Mouse (Mus musculus) heart, postnatal 36 days (tissue): ENCODE data around the gene Ogfrl1. TPM values are rescaled to one million over a fixed set of nuclear protein-coding genes. Genes with fewer than 3 reads are reported as not detected.

ENCODE experiments used
- DNase-seq, 2 experiments: peaks; one replicate each; pipeline ENCODE4 v3.0.0; 2021 to 2022
- intact Hi-C: fragments of 180-260 bp; cut with DNase I; formaldehyde crosslinking; loops from one replicate; pipeline ENCODE4 v1.15.1; 2025
- total RNA-seq, 2 experiments: library from RNA; stranded (reverse); gene quantifications; 2 replicates each; pipeline ENCODE4 v1.2.3; 2021

The Ogfrl1 gene
- total RNA-seq, 2 experiments from 2014 or later = 16.9 to 17.8 TPM

DNA sequence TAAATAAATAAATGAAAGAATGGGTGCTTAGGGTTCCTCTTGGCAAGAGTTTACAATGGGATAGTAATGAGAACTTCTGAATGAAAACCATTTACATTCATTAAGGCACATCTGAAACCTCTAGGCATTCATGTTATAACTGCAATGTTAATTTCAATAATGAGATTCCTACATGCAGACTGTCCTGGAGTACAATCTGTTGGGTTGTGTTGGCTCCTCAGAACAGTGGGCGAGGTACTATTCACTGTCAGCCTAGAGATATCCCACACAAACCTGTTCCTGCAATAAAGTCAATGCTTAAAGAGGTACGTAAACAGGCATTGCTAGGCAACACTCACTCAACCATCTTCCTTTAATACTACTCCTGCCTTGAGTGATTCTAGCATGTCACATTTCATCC, 32.0 kb downstream of the Ogfrl1 start:
- intact Hi-C loops = no loop called here
- DNase-seq = no peak

DNA sequence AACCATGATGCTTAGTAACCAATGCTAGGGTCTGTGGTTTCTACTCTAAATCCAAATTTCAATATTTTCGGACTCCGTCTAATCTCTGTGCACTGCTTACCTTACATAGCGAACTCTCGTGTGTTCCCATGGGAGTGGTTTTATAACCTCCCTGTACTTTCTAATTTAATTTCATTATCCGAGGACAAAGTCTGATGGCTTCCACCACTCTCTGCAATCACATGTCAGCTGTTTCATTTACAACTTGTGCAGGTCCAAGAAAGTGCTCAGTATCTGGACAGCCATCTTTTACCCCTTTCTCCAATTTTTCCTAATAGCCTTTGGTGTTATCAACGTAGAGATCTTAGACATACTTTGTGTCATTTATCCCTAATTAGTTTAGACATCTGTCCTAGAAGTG, 44.7 kb downstream of the Ogfrl1 start:
- intact Hi-C loops = no loop called here

DNA sequence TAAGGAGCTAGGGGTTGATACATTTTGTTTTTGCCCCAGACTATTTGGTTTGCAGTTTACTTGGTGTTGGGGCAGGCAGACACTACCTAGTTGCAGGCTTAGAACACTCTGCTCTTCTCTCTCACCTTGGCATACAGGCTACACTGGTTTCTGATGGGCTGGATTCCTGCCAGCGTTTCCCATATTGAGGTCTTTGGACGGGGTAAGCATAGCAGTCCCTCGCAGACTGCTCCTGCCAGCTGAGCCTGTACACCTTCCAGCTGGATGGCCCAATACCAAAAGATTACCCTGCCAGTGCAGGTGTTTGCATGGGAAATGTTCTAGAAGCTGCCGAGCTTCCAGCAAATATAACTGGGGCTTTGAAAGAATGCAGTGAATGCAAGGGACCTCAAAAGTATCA, 45.8 kb downstream of the Ogfrl1 start:
- intact Hi-C loops = no loop called here
- DNase-seq = peak; percentile 6 to 13

More for the DNA sequence above, 44.7 kb downstream of the Ogfrl1 start:
- no peak for DNase-seq

DNA sequence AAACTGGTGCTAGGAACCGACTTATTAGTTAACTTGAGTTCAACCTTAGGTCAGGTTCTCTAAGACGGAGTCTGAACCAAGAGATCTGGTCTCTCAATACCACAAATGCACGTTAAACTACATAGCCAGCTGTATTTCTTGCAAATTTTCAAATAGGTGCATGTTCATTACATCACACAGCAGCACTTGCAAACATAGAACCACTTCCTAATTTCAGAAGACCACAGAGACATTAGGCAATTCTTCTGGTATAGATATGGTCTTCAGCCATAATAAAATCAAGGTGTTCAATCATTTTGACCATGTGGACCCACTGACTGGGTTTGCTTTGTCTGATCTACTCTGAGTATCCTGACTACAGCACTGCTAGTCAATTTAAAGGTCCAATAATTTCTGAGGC, 51.9 kb downstream of the Ogfrl1 start:
- no peak for DNase-seq
- intact Hi-C loops = no loop called here

DNA sequence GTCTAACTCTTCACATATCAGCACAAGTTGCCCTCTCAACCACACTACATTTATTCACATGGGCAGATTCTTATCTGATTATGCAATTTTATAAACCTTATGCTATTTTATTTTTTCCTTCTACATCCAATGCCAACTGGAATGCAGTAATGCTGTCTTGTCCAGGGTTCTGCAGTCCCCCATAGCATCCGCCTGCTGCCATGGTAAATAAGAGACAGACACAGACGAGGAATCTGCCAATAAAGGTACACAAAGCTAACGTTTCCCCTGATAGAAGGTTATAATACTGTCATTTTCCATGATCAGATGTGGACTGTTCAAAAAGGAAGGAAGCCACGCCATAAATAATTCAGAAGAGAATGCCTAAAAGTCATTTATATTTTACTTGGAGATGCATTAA, 54.7 kb downstream of the Ogfrl1 start:
- intact Hi-C loops = no loop called here

DNA sequence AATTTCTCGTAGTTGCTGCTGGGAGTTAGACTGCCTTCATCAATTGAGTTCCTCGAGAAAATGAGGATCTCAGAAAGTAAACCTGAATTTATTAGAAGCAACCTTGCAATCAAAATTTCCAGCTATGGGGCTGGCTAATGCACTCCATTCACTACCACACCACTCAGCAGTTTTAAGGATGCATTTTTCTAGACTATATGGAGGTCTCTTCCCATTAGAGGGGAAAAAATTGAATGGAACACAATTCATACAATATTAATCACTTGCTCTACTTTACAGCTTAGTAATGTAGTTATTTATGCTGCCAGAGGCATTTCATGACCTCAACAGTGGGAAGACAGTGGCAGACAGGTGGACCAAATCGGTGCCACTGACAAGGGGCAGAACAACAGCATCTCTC, 55.3 kb downstream of the Ogfrl1 start:
- intact Hi-C loops = no loop called here

More for the DNA sequence above, 54.7 kb downstream of the Ogfrl1 start:
- DNase-seq = no peak

DNA sequence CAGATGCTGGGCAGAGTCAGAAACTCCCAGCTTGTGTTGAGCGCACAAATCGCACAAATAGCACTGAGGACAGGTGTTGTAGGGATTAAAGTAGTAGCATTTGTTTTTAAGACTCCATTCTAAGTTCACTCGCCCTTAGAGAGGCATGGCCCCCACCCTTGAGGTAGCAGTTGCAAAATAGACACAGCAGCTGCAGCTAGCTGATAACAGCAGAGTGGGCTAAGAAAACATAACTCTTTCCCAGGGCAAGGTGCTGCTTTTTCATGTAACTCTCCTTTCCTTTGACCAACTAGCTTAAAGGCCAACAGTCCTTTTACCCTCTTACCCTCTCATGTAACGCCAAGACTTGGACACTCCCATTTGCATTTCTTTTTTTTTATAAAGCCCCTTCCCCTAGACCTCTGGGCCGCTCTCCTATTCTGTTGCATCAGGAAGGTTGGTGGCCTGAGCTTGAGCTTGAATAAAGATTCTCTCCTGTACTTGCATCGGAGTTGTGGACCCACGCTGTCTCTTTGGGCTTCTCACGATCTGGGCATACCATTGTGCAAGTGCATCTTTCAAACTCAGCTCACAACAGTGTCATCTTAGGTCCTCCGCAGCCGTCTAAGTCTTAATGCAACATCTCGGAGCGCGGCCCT, 61.7 kb downstream of the Ogfrl1 start:
- no peak for DNase-seq
- intact Hi-C loops = no loop called here

More for the DNA sequence above, 55.3 kb downstream of the Ogfrl1 start:
- no peak for DNase-seq

DNA sequence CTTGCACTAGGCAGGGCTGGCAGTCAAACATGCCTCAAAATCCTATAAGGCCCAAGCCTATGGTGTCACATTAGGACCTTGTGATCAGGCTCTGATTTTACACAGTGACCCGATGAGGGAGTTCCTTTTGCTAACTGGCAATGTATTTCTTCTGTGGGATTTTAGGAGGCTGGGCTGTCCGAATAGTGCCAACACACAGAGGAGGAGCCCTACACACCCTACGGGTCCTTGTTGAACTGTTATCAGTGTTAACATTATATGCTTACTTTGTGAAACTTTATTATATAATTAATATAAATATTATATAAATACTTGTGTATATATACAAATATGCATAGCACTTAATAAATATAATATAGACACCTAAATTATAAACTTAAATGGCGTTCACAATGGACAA, 62.5 kb downstream of the Ogfrl1 start:
- no peak for DNase-seq
- intact Hi-C loops = no loop called here

DNA sequence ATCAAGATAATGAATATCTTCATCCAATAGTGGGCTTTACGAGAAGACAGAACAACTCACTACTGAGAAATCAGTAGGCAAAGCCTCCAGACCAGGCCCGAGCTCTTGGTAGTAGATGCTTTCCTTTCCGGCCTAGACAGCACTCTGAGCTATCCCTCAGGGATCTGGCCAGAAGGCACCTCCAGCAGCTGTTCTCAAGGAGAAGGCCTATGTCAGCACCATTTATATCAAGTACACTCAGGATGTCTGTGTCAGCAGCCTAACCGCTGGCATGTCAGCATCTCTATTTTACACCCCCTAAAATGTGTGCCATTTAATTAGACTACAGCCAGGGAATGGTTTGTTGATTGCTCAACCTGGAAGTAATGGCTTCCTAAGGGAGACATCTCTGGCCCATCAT, 65.4 kb downstream of the Ogfrl1 start:
- intact Hi-C loops = no loop called here
- no peak for DNase-seq

DNA sequence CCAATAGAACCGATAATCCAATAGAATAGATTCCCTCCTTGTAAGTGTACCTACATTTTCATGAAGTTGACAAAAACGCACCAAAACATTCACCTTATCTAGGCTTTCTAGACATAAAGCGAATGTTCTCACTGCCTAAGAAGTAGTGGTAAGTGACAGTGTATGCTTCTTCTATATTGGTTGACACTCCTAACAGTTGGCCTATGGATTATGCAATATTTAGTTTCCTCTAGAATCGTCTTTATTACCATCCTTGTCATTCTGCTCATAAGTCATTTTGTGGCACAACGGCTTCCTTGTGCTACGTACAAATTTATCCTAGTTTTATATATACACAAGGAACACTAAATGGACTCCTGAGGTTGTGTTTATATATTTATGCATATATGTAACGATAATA, 72.4 kb downstream of the Ogfrl1 start:
- no peak for DNase-seq
- intact Hi-C loops = loop anchor here (10.0 kb wide), 1 partner anchor 440 kb away; the partner anchor contains the start of gene B3gat2

DNA sequence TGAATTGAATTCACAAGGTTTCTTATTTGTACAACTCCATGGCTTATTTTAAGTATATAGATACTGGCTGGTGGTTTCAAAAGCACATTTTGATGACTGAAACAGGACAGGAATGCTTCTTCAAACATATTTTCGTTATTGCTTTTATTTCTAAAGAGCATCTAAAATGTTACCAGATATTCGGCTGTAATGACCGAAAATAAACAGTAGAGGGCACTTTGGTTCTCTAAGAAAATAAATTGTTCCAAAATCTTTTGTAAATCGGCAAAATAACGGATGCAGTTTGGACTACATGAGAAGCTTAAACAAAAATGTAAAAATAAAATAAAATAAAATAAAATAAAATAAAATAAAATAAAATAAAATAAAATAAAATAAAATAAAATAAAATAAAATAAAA, 73.3 kb downstream of the Ogfrl1 start:
- intact Hi-C loops = loop anchor here (1.0 to 10.0 kb wide), 4 partner anchors 58 to 468 kb away; partner anchors contain the start of gene B3gat2

DNA sequence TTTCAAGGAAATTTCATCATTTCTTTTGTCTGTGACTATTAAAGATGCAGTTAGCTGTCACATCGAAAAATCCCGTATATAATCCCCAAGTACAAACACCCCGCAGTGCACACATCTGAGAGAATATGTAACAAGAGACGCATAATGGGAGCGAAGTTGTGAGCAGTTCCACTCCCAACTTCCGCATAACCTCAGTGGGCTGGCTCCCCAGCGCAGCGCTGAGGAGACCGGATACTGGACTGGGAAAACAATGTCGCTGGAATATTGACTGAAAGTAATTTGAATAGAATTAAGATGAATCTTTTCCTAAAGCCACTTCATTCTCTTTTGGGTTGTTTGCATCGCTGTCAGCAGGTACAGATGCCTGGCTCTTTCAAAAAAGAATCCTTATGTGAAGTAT, 74.3 kb downstream of the Ogfrl1 start:
- intact Hi-C loops = loop anchor here (5.0 to 10.0 kb wide), 3 partner anchors 59 to 469 kb away; partner anchors contain the start of gene B3gat2
- DNase-seq = peak in 1 of 2 experiments; percentile 14

More for the DNA sequence above, 73.3 kb downstream of the Ogfrl1 start:
- peak in 1 of 2 experiments; percentile 6 for DNase-seq

DNA sequence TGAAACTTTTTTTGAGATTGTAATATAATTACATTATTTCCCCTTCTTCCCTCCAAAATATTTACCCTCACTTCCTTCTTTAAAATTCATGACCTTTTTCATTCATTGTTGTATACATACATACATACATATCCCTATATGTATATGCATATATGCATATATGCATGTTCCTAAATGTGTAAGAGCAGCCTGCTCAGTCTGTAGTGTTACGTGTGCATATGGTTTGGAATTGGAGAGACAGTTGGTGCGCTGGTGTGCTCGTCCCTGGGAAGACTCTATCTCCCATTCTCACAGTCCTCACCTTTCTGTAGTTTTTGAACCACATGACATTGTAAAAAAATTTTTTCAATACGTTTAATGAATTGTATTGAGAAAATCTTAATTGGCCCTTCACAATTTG, 75.4 kb downstream of the Ogfrl1 start:
- intact Hi-C loops = loop anchor here (5.0 to 10.0 kb wide), 3 partner anchors 60 to 470 kb away; partner anchors contain the start of gene B3gat2
- no peak for DNase-seq

DNA sequence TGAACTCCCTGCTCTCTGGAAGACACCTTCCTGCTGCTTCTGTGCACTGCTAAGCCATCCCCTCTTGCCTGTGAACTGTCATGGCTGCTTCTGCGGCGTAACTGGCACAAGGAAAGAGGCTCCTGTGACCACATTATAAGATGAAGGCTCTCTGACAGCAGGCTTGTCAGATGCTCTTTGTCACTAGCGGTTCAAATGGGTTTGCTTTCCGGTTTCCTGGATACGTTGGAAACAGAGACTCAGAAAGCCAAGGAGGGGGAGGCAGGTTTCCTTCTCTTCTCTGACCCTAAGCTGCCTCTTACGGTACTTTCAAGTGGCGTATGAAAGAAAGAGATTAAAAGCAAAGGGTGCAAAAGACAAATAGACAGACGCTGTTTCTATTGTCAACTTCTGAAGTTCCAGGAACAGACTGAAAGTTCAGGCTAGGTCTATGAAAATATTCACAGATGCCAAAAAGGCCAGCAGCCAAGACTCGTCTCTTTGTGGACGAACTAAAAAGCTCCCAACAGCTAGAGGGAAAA, 76.2 kb downstream of the Ogfrl1 start:
- DNase-seq = peak; percentile 32 to 36
- intact Hi-C loops = loop anchor here (5.0 to 10.0 kb wide), 3 partner anchors 61 to 471 kb away; partner anchors contain the start of gene B3gat2

DNA sequence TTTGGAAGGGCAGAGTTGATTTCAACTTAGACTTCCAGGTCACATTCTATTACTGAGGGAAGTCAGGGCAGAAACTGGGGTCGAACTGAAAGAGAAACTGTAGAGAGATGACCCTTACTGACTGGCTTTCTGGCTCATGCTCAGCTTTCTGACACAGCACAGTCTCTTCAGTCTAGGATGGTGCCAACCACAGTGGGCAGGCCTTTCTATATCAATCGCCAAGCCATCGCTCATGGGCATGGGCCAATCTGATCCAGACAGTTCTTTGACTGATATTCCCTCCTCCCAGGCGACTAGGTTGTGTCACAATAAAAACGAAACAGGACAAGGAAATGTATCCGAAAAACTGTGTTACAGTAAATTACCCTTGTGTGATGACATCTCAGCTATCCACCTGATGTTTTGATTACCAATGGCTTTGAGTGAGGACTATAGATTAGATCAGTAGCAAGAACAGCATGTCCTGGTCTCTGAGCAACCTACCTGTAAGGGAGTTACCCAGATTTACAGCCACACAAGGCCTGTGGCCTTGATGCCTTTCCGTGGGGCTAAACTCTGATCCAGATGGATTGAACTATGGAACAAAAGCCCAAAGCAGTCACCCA, 76.9 kb downstream of the Ogfrl1 start:
- intact Hi-C loops = loop anchor here (5.0 to 10.0 kb wide), 3 partner anchors 62 to 472 kb away; partner anchors contain the start of gene B3gat2
- no peak for DNase-seq
